Comparison of ENCODE assay signal across 9 mouse cellular contexts in genomic region chr7:125888373-125888772, GRCm38 (mm10).
DNase-seq lines count a peak whose midpoint lies in the region; ATAC-seq and TF ChIP-seq lines count a peak whose summit lies in the region.
"Had no signal": no experiment of that assay in that cellular context is flagged by ENCODE, and none has a peak within 500 bp of the region (broad histone marks: within the 10 kb centered on the region; RNA-seq: fewer than 3 reads in every experiment).

No protein-coding gene starts in this region.

- 59% methylated on average over 12 of the region's 12 CpGs for WGBS in midbrain, embryonic 14.5 days
- WGBS in midbrain, embryonic 16.5 days = 59% methylated on average over 12 of the region's 12 CpGs
- WGBS in midbrain, postnatal 0 days = 49% methylated on average over 12 of the region's 12 CpGs

- ATAC-seq in midbrain, embryonic 14.5 days (ENCODE audit: low FRiP score, low TSS enrichment) = no peak
- no peak; the same call in 1 of the 2 replicates for ATAC-seq in midbrain, embryonic 16.5 days
- ATAC-seq in midbrain, postnatal 0 days (ENCODE audit: low FRiP score) = no peak

- H3K9ac ChIP-seq in midbrain, embryonic 14.5 days (replicated peaks; ENCODE audit: low read length) = no peak overlapping the region
- H3K9ac ChIP-seq in midbrain, embryonic 16.5 days (ENCODE audit: low read depth, low read length) = no peak overlapping the region
- H3K9ac ChIP-seq in midbrain, postnatal 0 days (replicated peaks; ENCODE audit: low read length, poor library complexity, severe bottlenecking) = no peak overlapping the region
- H3K9ac ChIP-seq: midbrain, embryonic 12.5 days had no signal

- H3K36me3 ChIP-seq in midbrain, embryonic 14.5 days (ENCODE audit: control insufficient read depth, insufficient read depth, low read length) = no peaks in the 10 kb centered on the region
- H3K36me3 ChIP-seq in midbrain, embryonic 16.5 days (ENCODE audit: control insufficient read depth, insufficient read depth, low read length) = no peaks in the 10 kb centered on the region
- H3K36me3 ChIP-seq in midbrain, postnatal 0 days (ENCODE audit: insufficient read depth, low read length) = no peaks in the 10 kb centered on the region
- H3K36me3 ChIP-seq: midbrain, embryonic 12.5 days had no signal

- no peak overlapping the region for H3K4me2 ChIP-seq in midbrain, embryonic 14.5 days (ENCODE audit: low read length)
- no peak overlapping the region for H3K4me2 ChIP-seq in midbrain, embryonic 16.5 days (ENCODE audit: low read length)
- no peak overlapping the region for H3K4me2 ChIP-seq in midbrain, postnatal 0 days (ENCODE audit: low read depth, low read length, poor library complexity, severe bottlenecking)
- H3K4me2 ChIP-seq: midbrain, embryonic 12.5 days had no signal

- H3K9me3 ChIP-seq in midbrain, embryonic 14.5 days (ENCODE audit: control insufficient read depth, low read length) = no peaks in the 10 kb centered on the region
- H3K9me3 ChIP-seq in midbrain, embryonic 16.5 days (replicated peaks; ENCODE audit: control insufficient read depth, low read length, poor library complexity, severe bottlenecking) = no peaks in the 10 kb centered on the region
- H3K9me3 ChIP-seq in midbrain, postnatal 0 days (ENCODE audit: low read length) = no peaks in the 10 kb centered on the region
- H3K9me3 ChIP-seq: midbrain, embryonic 12.5 days had no signal

- no peak overlapping the region for H3K27ac ChIP-seq in midbrain, embryonic 14.5 days (replicated peaks; ENCODE audit: low read depth, low read length)
- H3K27ac ChIP-seq in midbrain, embryonic 16.5 days (ENCODE audit: low read length) = no peak overlapping the region
- no peak overlapping the region for H3K27ac ChIP-seq in midbrain, postnatal 0 days (ENCODE audit: low read depth, low read length)
- H3K27ac ChIP-seq: midbrain, embryonic 12.5 days had no signal

- H3K4me1 ChIP-seq in midbrain, embryonic 14.5 days (ENCODE audit: control insufficient read depth, insufficient read depth, low read length) = peaks cover 7% of the 10 kb centered on the region; the same call in 1 of the 2 replicates
- peaks cover 20% of the 10 kb centered on the region for H3K4me1 ChIP-seq in midbrain, embryonic 16.5 days (ENCODE audit: control insufficient read depth, insufficient read depth, low read length)
- peaks cover 4% of the 10 kb centered on the region for H3K4me1 ChIP-seq in midbrain, postnatal 0 days (ENCODE audit: insufficient read depth, low read length)

- H3K4me3 ChIP-seq in midbrain, embryonic 14.5 days (replicated peaks; ENCODE audit: low read depth, low read length) = no peak overlapping the region
- H3K4me3 ChIP-seq in midbrain, embryonic 16.5 days (ENCODE audit: low read depth, low read length) = no peak overlapping the region
- H3K4me3 ChIP-seq in midbrain, postnatal 0 days (ENCODE audit: low read depth, low read length) = no peak overlapping the region
- H3K4me3 ChIP-seq: midbrain, embryonic 12.5 days had no signal

- H3K27me3 ChIP-seq in midbrain, embryonic 14.5 days (ENCODE audit: control insufficient read depth, insufficient read depth, low read length) = no peaks in the 10 kb centered on the region
- H3K27me3 ChIP-seq in midbrain, embryonic 16.5 days (ENCODE audit: control insufficient read depth, insufficient read depth, low read depth, low read length) = no peaks in the 10 kb centered on the region
- no peaks in the 10 kb centered on the region for H3K27me3 ChIP-seq in midbrain, postnatal 0 days (ENCODE audit: insufficient read depth, low read length)
- H3K27me3 ChIP-seq: midbrain, embryonic 12.5 days had no signal

- peak; percentile 21; the same call in 1 of the 2 replicates for TF ChIP-seq CTCF in midbrain, postnatal 0 days (IDR thresholded peaks at IDR 0.05)

- DNase-seq in cerebellum, adult 11-12 months = peak; percentile 22
- no peak for DNase-seq in cerebellum, adult 8-10 months
- peak; percentile 43 for DNase-seq in midbrain, embryonic 14.5 days
- peak; percentile 63 to 83 for DNase-seq in layer of hippocampus, postnatal 14 days (ENCODE audit: low spot score in 2 of 2)
- peak; percentile 56 for DNase-seq in midbrain, postnatal 0 days (ENCODE audit: low spot score)
- no peak for DNase-seq in T-cell, adult 2 months (ENCODE audit: low spot score)
- DNase-seq in spleen, postnatal 14 days (ENCODE audit: low spot score in 2 of 2) = no peak

Comparison
In these comparisons a context has a peak if more than half of its experiments do, and no peak if none do; other contexts are left out.
1. DNase-seq: peak in cerebellum, adult 11-12 months (single experiment), midbrain, embryonic 14.5 days (single experiment), layer of hippocampus, postnatal 14 days (2 of 2) and midbrain, postnatal 0 days (single experiment); none in cerebellum, adult 8-10 months (single experiment), T-cell, adult 2 months (single experiment) and spleen, postnatal 14 days (0 of 2).